Mouse (Mus musculus) urinary bladder, postnatal 10 days (tissue): ENCODE data around the gene Amotl1.
"Not testable (repeated sequence)": the region's sequence is repeated elsewhere in the genome, so short reads cannot be mapped to it uniquely, and the experiment has no call there.

ENCODE experiments used
- DNase-seq: peaks from one replicate; pipeline ENCODE4 v3.0.0; 2022; ENCODE audit warnings: low spot score

The Amotl1 gene

GRCm38 (mm10) chr9:14603475-14603874 is 41.4 kb downstream of the Amotl1 start:
- no peak for DNase-seq

GRCm38 (mm10) chr9:14599799-14600198 is 45.1 kb downstream of the Amotl1 start:
- no peak for DNase-seq

- DNase-seq, result no peak
These were observed 46.7 kb downstream of the Amotl1 start for GRCm38 (mm10) chr9:14598157-14598556.

GRCm38 (mm10) chr9:14597429-14597828 is 47.4 kb downstream of the Amotl1 start:
- DNase-seq, result no peak

GRCm38 (mm10) chr9:14596858-14597257 is 48.0 kb downstream of the Amotl1 start:
- DNase-seq, result no peak

GRCm38 (mm10) chr9:14596427-14596826 is 48.4 kb downstream of the Amotl1 start:
- no peak for DNase-seq

- no peak for DNase-seq
These were observed 49.0 kb downstream of the Amotl1 start for GRCm38 (mm10) chr9:14595893-14596292.

GRCm38 (mm10) chr9:14593880-14594279 is 51.0 kb downstream of the Amotl1 start:
- no peak for DNase-seq

- no peak for DNase-seq
These were observed 54.2 kb downstream of the Amotl1 start for GRCm38 (mm10) chr9:14590666-14591065.

GRCm38 (mm10) chr9:14588690-14589089 is 56.2 kb downstream of the Amotl1 start:
- no peak for DNase-seq

- DNase-seq, result no peak
These were observed 59.2 kb downstream of the Amotl1 start for GRCm38 (mm10) chr9:14585702-14586101.

GRCm38 (mm10) chr9:14578960-14579359 is 65.9 kb downstream of the Amotl1 start:
- no peak for DNase-seq

GRCm38 (mm10) chr9:14576359-14576758 is 68.5 kb downstream of the Amotl1 start:
- DNase-seq, result not testable (repeated sequence)

GRCm38 (mm10) chr9:14574760-14575399 is 70.0 kb downstream of the Amotl1 start:
- no peak for DNase-seq

GRCm38 (mm10) chr9:14569175-14569975 is 75.5 kb downstream of the Amotl1 start:
- DNase-seq, result no peak

GRCm38 (mm10) chr9:14568487-14568886 is 76.4 kb downstream of the Amotl1 start:
- DNase-seq, result no peak

- DNase-seq, result no peak
These were observed 80.4 kb downstream of the Amotl1 start for GRCm38 (mm10) chr9:14564486-14564885.

- no peak for DNase-seq
These were observed 81.5 kb downstream of the Amotl1 start for GRCm38 (mm10) chr9:14563351-14563750.

- no peak for DNase-seq
These were observed 84.3 kb downstream of the Amotl1 start for GRCm38 (mm10) chr9:14560545-14560944.

- DNase-seq, result no peak
These were observed 84.9 kb downstream of the Amotl1 start for GRCm38 (mm10) chr9:14559996-14560395.

GRCm38 (mm10) chr9:14559430-14559829 is 85.4 kb downstream of the Amotl1 start:
- no peak for DNase-seq

- DNase-seq, result no peak
These were observed 86.5 kb downstream of the Amotl1 start for GRCm38 (mm10) chr9:14558332-14558731.

GRCm38 (mm10) chr9:14548366-14548761 is 96.5 kb downstream of the Amotl1 start:
- DNase-seq, result no peak
